Mouse (Mus musculus): ENCODE data around the gene Ywhaq.

DNA sequence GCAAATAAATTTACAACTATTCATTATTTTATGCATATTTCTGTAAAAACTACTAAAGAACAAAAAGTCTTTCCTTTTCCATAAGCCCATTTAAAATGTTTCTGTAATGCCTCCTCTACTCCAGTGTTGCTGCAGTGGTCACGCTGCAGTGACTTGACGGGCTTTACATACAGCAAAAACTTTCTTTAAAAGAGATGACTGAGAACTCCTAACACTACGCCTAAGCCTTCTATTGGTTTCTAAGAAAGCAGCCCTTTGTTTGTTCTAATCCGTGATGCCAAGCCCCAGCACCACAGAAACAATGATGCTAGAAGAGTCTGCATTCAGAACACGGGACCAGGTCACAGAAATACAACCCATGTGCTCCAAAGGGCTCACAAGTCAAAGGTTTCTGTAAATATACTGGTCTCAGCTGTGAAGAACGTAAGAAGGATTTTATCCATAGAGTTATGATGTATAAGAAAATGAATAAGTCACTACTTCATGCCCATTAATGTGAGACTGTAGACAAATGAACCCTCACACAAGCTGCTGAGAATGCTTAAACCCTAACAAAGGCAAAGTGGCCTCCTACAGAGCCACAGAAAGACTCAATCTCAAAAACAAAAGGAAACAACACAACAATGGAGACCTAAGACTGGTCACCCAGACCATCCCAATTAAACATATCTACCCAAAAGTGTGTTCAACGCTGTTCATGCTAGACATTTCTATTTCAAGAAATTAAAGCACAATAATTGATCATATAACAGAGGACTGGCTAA, 67.1 kb downstream of the Ywhaq start:
- no peak for TF ChIP-seq TAL1 (IDR thresholded peaks at IDR 0.05; ENCODE audit: low read length)
- no peak for TF ChIP-seq GATA1 (IDR thresholded peaks at IDR 0.05; ENCODE audit: low read length)

Data from erythroblast, embryonic 14.5 days (primary cell).